Mouse (Mus musculus): Measurements from ENCODE around the gene Btg4. TPM values are rescaled to one million over a fixed set of nuclear protein-coding genes. Genes with fewer than 3 reads are reported as not detected.

The Btg4 gene
- polyA plus RNA-seq (2012; rRNA removed), result not detected in 2 replicates

DNA sequence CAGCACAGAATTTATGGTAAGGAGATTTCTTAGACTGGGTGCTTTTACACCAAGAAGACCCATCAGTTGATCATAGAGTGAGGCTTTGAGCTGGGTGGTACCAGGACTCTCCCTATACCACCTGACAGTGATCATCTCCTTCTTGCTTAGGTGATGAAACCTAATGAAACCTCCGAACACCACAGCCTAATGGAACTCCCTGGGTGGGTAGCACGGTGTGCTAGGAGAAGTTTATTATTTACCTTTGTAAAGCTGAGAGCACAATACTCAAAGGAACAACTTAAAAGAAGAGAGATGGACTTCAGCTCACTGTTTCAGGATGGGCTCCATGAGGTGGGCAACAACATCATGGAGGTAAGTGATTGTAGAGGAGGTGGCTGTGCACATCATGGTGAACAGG is at the start of gene Btg4:
Gene Btg4, plus strand, starts transcription at position 301 of the 400 bp plus-strand sequence.
- TF ChIP-seq POLR2A (IDR thresholded peaks at IDR 0.05; ENCODE audit: borderline replicate concordance, extremely low read depth, insufficient read depth, insufficient read length, poor library complexity, severe bottlenecking), result no peak
- TF ChIP-seq CTCF (IDR thresholded peaks at IDR 0.05; ENCODE audit: borderline replicate concordance, extremely low read depth, insufficient read depth, insufficient read length), result no peak

DNA sequence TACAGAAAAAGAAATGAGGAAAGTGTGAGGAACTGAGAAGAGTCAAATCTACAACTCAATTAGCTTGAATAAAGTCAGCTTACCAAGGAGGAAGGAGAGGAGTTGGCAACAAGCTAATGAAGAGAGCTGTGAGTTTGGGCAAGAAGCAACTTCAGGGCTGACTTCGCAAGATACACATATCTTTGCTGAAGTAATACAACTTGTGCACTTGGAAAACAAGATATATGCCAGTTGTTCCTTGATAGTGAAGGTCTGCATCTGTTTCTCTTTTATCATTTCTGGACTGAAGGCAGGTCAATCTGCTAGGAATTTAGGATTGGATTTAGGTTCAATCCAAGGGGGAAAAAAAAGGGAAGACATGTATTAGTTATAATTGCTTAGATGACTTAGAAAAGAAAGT is 47.1 kb upstream of the Btg4 start:
- TF ChIP-seq POLR2A (IDR thresholded peaks at IDR 0.05; ENCODE audit: borderline replicate concordance, extremely low read depth, insufficient read depth, insufficient read length, poor library complexity, severe bottlenecking) (no peak), CTCF (IDR thresholded peaks at IDR 0.05; ENCODE audit: borderline replicate concordance, extremely low read depth, insufficient read depth, insufficient read length) (no peak)

More for the DNA sequence above, at the start of gene Btg4:
- no peak for DNase-seq (ENCODE audit: low read depth)

DNA sequence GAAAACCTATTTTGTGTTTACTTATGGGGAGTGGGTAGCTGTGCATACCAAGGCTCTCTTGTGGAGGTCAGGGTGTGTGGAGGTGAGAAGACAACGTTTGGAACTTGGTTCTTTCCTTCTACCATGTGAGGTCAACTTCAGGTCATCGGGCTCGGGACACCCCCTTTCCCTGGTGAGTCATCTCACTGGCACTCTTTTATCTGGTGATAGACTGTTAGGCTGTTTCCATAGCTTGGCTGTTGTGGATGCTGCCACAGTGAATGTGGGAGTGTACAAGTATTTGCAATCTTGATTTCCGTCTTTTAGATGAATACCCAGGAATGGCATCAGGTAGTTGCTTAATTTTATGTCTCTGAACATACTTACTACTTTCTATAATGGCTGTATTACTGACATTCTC is 45.0 kb upstream of the Btg4 start:
- TF ChIP-seq CTCF (IDR thresholded peaks at IDR 0.05; ENCODE audit: borderline replicate concordance, extremely low read depth, insufficient read depth, insufficient read length) (no peak), POLR2A (IDR thresholded peaks at IDR 0.05; ENCODE audit: borderline replicate concordance, extremely low read depth, insufficient read depth, insufficient read length, poor library complexity, severe bottlenecking) (no peak)
- no peak for DNase-seq (ENCODE audit: low read depth)

More for the DNA sequence above, 47.1 kb upstream of the Btg4 start:
- no peak for DNase-seq (ENCODE audit: low read depth)

DNA sequence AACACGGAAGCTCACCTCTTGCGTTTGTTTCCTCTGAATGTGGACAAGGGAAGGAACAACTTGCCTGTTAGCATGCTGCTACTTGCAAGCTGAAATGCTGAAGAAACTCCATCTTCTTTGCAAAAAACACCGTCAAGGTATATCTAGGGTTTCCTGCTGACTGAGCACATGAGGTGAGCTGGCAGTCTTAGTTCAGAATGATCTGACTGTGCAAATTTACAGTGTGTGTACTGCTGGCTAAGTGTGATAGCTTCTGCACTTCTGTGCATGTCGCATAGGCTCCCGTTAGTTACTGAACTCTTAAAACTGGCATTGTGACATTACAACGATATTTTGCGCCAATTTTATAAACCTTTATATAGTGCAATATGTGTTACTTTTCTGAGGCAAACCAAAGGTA is 41.0 kb upstream of the Btg4 start:
- DNase-seq (ENCODE audit: low read depth), result no peak
- TF ChIP-seq POLR2A (IDR thresholded peaks at IDR 0.05; ENCODE audit: borderline replicate concordance, extremely low read depth, insufficient read depth, insufficient read length, poor library complexity, severe bottlenecking), result no peak
- TF ChIP-seq CTCF (IDR thresholded peaks at IDR 0.05; ENCODE audit: borderline replicate concordance, extremely low read depth, insufficient read depth, insufficient read length), result no peak

DNA sequence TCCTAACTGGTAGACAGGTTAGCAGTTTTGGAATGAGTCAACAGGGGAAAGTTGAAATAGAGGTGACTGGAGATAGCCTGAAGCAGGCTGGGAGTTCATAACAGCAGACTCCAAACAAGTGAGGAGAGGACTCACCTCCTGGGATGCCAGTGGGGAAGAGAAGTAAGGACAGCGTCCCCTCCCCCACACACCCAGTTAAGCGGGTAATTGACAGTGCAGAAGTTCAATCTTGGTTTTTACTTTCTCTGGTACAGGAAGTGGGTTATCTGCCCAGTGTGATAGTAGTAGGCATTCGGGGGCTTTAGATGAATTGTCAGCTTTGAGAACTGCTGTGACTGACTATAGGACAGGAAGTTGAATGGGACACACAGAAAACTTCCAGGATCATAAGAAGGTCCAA is 40.4 kb upstream of the Btg4 start:
- no peak for DNase-seq (ENCODE audit: low read depth)
- TF ChIP-seq CTCF (IDR thresholded peaks at IDR 0.05; ENCODE audit: borderline replicate concordance, extremely low read depth, insufficient read depth, insufficient read length) (no peak), POLR2A (IDR thresholded peaks at IDR 0.05; ENCODE audit: borderline replicate concordance, extremely low read depth, insufficient read depth, insufficient read length, poor library complexity, severe bottlenecking) (no peak)

DNA sequence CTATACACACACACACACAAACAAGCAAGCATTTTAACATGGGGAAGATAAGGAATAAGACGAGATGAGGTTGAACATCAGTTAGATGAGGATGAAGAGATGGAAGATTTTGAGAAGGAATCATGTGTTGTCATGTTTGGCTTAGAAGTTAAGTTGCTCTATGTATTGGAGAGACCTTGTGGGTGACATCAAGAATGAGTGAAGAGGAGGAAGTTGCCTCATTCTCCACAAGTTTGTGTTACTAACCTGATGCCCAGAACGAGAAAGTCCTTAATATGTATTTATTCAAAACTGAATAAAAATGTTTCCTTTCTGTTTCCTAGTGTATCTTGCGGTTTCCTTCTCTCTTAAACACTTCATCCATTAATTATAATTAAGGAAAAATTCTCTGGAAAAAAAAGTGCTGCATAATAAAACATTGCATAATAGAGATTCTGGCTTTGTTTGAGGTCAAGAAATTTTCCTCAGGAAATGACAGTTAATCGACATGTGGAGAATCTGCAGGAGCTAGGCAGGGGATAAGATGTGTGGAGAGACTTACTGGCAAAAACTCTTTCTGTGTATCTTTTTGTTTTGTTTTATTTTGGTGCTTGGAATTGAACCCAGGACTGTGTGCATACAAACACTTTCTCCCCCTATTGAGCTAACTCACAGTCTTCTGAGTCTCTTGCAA is 39.4 kb upstream of the Btg4 start:
- TF ChIP-seq CTCF (IDR thresholded peaks at IDR 0.05; ENCODE audit: borderline replicate concordance, extremely low read depth, insufficient read depth, insufficient read length), result no peak
- no peak for TF ChIP-seq POLR2A (IDR thresholded peaks at IDR 0.05; ENCODE audit: borderline replicate concordance, extremely low read depth, insufficient read depth, insufficient read length, poor library complexity, severe bottlenecking)
- DNase-seq (ENCODE audit: low read depth), result no peak

DNA sequence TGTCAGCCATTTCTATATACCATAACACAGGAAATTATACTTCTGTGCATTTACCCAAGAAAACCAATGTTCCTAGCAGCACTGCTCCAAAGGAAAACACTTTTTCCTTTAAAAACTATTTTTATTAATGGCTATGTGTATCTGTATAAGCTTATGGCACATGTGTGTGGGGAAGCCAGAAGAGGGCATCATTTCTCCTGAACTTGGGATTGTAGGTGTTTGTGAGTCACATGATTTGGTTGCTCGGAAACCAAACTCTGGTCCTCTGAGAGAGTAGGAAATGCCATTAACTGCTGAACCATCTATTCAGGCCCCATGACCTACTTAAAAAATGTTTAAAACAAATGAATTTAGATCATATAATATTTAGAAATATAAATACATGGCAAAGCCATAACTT is 33.7 kb upstream of the Btg4 start:
- TF ChIP-seq POLR2A (IDR thresholded peaks at IDR 0.05; ENCODE audit: borderline replicate concordance, extremely low read depth, insufficient read depth, insufficient read length, poor library complexity, severe bottlenecking), result no peak
- no peak for TF ChIP-seq CTCF (IDR thresholded peaks at IDR 0.05; ENCODE audit: borderline replicate concordance, extremely low read depth, insufficient read depth, insufficient read length)
- no peak for DNase-seq (ENCODE audit: low read depth)

DNA sequence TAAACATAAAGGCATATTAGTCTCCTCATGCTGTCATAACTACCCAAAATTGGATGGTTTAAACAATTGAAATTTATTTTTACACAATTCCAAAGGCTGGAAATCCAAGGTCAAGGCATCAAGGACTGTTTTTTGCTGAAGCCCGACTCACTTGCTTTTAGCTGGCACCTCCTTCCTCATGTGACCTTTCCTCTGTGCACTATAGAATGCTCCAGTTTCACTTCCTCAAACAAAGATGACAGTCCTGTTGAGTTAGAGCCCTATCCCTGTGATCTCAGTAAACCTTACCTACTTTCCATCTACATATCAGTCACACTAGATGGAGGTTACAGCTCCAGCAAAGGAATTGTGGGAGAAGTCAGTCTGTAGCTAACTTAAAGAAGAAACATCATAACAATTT is 30.6 kb upstream of the Btg4 start:
- DNase-seq (ENCODE audit: low read depth), result no peak
- TF ChIP-seq CTCF (IDR thresholded peaks at IDR 0.05; ENCODE audit: borderline replicate concordance, extremely low read depth, insufficient read depth, insufficient read length) (no peak), POLR2A (IDR thresholded peaks at IDR 0.05; ENCODE audit: borderline replicate concordance, extremely low read depth, insufficient read depth, insufficient read length, poor library complexity, severe bottlenecking) (no peak)

DNA sequence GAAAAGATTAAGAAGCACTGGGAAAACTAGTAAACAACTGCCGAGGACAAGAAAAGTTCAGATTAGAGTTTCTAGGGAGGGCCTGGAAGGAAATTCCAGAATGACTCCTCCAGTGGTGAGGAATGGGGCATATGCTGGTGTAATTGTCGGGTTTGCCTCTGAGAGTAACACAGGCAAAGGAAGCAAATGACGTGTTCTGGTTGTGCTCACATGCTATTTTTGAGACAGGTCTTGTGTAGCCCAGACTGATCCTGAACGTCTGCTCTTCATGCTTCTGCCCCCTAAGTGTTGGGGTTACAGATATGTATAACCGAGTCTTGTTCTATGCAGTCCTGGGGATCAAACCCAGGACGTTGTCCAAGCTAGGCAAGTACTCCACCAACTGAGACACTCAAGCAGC is 29.1 kb upstream of the Btg4 start:
- DNase-seq (ENCODE audit: low read depth), result no peak
- TF ChIP-seq CTCF (IDR thresholded peaks at IDR 0.05; ENCODE audit: borderline replicate concordance, extremely low read depth, insufficient read depth, insufficient read length) (no peak), POLR2A (IDR thresholded peaks at IDR 0.05; ENCODE audit: borderline replicate concordance, extremely low read depth, insufficient read depth, insufficient read length, poor library complexity, severe bottlenecking) (no peak)

DNA sequence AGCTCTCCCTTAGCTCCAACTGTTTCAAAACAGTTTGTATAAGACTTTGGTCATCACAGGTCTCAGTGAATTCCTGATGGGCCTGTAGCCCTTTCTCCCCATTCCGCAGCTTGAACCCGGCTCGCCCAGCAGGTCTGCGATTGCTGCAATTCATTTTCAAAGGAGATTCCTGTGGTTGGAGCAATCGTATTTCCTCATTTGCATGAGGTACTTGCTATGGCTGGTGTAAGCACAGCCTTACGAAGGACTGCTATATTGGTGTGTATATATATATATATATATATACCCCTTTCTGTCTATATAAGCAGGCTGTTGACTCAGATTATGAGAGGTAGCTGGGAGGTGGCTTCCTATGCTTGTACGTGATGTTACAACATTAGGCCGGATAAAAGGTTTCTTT is 28.4 kb upstream of the Btg4 start:
- no peak for DNase-seq (ENCODE audit: low read depth)
- TF ChIP-seq POLR2A (IDR thresholded peaks at IDR 0.05; ENCODE audit: borderline replicate concordance, extremely low read depth, insufficient read depth, insufficient read length, poor library complexity, severe bottlenecking) (no peak), CTCF (IDR thresholded peaks at IDR 0.05; ENCODE audit: borderline replicate concordance, extremely low read depth, insufficient read depth, insufficient read length) (no peak)

DNA sequence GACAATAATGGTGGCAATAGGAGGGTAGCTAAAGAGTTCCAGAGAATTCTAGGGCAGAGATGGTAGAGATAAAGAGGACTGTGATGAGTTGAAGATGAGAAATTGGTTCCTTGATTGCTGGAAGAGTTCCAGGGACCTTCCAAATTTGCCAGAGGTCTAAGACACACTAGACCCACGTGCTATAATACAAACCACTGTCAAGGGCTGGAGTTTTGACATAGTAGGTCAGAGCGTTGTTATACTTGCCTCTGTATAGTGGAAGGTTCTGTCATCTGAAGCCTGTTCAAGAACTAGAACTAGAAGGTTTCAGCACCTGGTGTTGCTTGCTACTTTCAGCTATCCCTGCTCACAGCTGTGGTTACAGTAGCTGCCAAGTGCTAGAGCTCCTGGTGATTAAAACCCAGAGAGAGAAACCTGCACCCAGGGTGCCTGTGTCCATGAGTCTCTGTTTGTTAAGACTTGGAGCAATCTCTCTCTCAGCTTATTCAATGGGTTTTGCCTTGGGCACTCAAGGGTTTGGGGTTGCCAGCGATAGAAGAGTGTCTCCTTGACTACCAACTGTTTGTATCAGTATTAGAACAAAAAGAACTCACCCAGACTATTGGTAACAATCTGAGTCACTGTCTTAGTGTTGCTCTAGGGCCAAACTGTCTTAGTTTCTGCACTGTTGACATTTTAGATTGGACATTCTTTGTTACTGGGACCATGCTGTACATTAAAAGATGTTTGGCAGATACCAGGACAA is 27.7 kb upstream of the Btg4 start:
- no peak for DNase-seq (ENCODE audit: low read depth)
- TF ChIP-seq POLR2A (IDR thresholded peaks at IDR 0.05; ENCODE audit: borderline replicate concordance, extremely low read depth, insufficient read depth, insufficient read length, poor library complexity, severe bottlenecking), result no peak
- TF ChIP-seq CTCF (IDR thresholded peaks at IDR 0.05; ENCODE audit: borderline replicate concordance, extremely low read depth, insufficient read depth, insufficient read length), result no peak
